Mouse (Mus musculus) spleen, postnatal 4 days (tissue): ENCODE data around the gene Fth1.

Source experiments
- DNase-seq, 2 experiments: peaks; one replicate each; pipeline ENCODE4 v3.0.0; 2022; ENCODE audit warnings: low spot score in 2 of 2

Fth1 gene

GRCm38 (mm10) chr19:9992011-9992958 is 11.9 kb downstream of the Fth1 start:
- DNase-seq = peak in 1 of 2 experiments; percentile 18

- peak; percentile 86 to 96 for DNase-seq
These were observed 12.7 kb downstream of the Fth1 start for GRCm38 (mm10) chr19:9993036-9993656.

- DNase-seq = no peak
These were observed 17.0 kb downstream of the Fth1 start for GRCm38 (mm10) chr19:9997204-9998062.

- no peak for DNase-seq
These were observed 17.6 kb downstream of the Fth1 start for GRCm38 (mm10) chr19:9998063-9998416.

GRCm38 (mm10) chr19:9998736-9999486 is 18.5 kb downstream of the Fth1 start:
- peak in 1 of 2 experiments; percentile 55 for DNase-seq

- DNase-seq = peak; percentile 38 to 60
These were observed 19.9 kb downstream of the Fth1 start for GRCm38 (mm10) chr19:10000330-10000729.

GRCm38 (mm10) chr19:10001206-10001969 is 21.0 kb downstream of the Fth1 start, which contains the start of the genes Best1 and Rab3il1:
Gene Best1 (minus strand): TSS chr19:10001633.
Gene Rab3il1 (plus strand): TSS chr19:10001669.
- peak in 1 of 2 experiments; percentile 51 for DNase-seq

- DNase-seq = no peak
These were observed 23.3 kb downstream of the Fth1 start for GRCm38 (mm10) chr19:10003696-10004095.

- no peak for DNase-seq
These were observed 31.0 kb downstream of the Fth1 start for GRCm38 (mm10) chr19:10011408-10011807.

GRCm38 (mm10) chr19:10012827-10013278 is 32.5 kb downstream of the Fth1 start:
- DNase-seq = no peak

- DNase-seq = peak in 1 of 2 experiments; percentile 63
These were observed 33.0 kb downstream of the Fth1 start for GRCm38 (mm10) chr19:10013348-10013747.

- peak; percentile 57 to 78 for DNase-seq
These were observed 33.5 kb downstream of the Fth1 start for GRCm38 (mm10) chr19:10013913-10014312.

GRCm38 (mm10) chr19:10014824-10015223 is 34.4 kb downstream of the Fth1 start:
- DNase-seq = peak; percentile 87 to 90

- DNase-seq = no peak
These were observed 35.0 kb downstream of the Fth1 start for GRCm38 (mm10) chr19:10015442-10015841.

GRCm38 (mm10) chr19:10016151-10016550 is 35.8 kb downstream of the Fth1 start:
- peak; percentile 47 to 69 for DNase-seq

- DNase-seq = peak; percentile 93 to 96
These were observed 37.5 kb downstream of the Fth1 start for GRCm38 (mm10) chr19:10017637-10018526.

- no peak for DNase-seq
These were observed 38.1 kb downstream of the Fth1 start for GRCm38 (mm10) chr19:10018527-10018818.

- DNase-seq = no peak
These were observed 38.9 kb downstream of the Fth1 start for GRCm38 (mm10) chr19:10019214-10019760.

GRCm38 (mm10) chr19:10021981-10022380 is 41.6 kb downstream of the Fth1 start:
- no peak for DNase-seq
